Mouse (Mus musculus) spleen, embryonic (tissue): ENCODE measurements around the gene Ctnnd2.

Experiments
- CTCF ChIA-PET: fragments of 350-600 bp; sonication (Branson Sonifier 250); formaldehyde crosslinking; loops from one replicate; lab custom pipeline; 2022; lab: Charles Lee

Gene Ctnnd2

GRCm38 (mm10) chr15:31063734-31064133 lies 891.3 kb downstream of the Ctnnd2 start:
- CTCF ChIA-PET, result no interaction called here

DNA sequence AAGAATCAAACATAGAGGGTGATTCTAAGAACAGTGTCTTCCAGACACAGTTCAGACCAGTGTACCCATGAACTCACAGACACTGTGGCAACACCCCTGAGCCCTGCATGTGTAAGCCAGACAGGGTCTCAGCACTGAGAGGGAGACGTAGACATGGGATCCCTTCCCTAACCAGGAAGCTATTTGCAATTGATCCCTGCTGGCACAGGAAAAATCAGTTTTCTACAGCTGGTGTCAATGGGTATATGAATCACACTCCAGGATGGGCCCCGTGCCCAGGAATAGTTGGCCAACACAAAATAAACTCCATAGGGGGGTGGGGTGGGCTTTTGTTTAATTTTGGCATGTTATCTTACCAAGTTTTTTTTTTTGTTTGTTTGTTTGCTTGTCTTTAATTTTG lies 895.7 kb downstream of the Ctnnd2 start:
- CTCF ChIA-PET, result no interaction called here

- CTCF ChIA-PET, result no interaction called here
These were observed 897.9 kb downstream of the Ctnnd2 start for GRCm38 (mm10) chr15:31070311-31070710.
